Mouse (Mus musculus): ENCODE results near the gene Pld2.
"Not testable (repeated sequence)": the region's sequence is repeated elsewhere in the genome, so short reads cannot be mapped to it uniquely, and the experiment has no call there.

- not testable (repeated sequence) for TF ChIP-seq POLR2A (IDR thresholded peaks at IDR 0.05; ENCODE audit: borderline replicate concordance, control insufficient read depth, low read depth, low read length); CTCF (IDR thresholded peaks at IDR 0.05; ENCODE audit: control insufficient read depth, insufficient read depth, low read length)
Observed at GRCm38 (mm10) chr11:70523306-70523989, 16.4 kb upstream of the Pld2 start.
